Mouse (Mus musculus): ENCODE results near the gene Cyp27b1. TPM values are rescaled to one million over a fixed set of nuclear protein-coding genes. Genes with fewer than 3 reads are reported as not detected.
"Not testable (repeated sequence)": the region's sequence is repeated elsewhere in the genome, so short reads cannot be mapped to it uniquely, and the experiment has no call there.

The Cyp27b1 gene
- polyA plus RNA-seq, 1 experiment = 0.50 TPM

- no peak for DNase-seq (ENCODE audit: low spot score)
These were observed 21.5 kb downstream of the Cyp27b1 start for GRCm38 (mm10) chr10:127069281-127070189.

- peak; percentile 65 for DNase-seq (ENCODE audit: low spot score)
These were observed 22.4 kb downstream of the Cyp27b1 start, which contains the start of gene Tspan31 for GRCm38 (mm10) chr10:127070190-127071121. TSS of gene Tspan31 (minus strand) at chr10:127070264.

GRCm38 (mm10) chr10:127071203-127071602, 23.2 kb downstream of the Cyp27b1 start:
- DNase-seq (ENCODE audit: low spot score) = no peak

GRCm38 (mm10) chr10:127072270-127072669, 24.2 kb downstream of the Cyp27b1 start:
- not testable (repeated sequence) for DNase-seq (ENCODE audit: low spot score)

- not testable (repeated sequence) for DNase-seq (ENCODE audit: low spot score)
These were observed 24.9 kb downstream of the Cyp27b1 start for GRCm38 (mm10) chr10:127072969-127073368.

GRCm38 (mm10) chr10:127073981-127074380, 25.9 kb downstream of the Cyp27b1 start:
- no peak for DNase-seq (ENCODE audit: low spot score)

GRCm38 (mm10) chr10:127075080-127075479, 27.0 kb downstream of the Cyp27b1 start, which contains the start of gene Agap2:
TSS of gene Agap2 (plus strand) at chr10:127075284.
- no peak for DNase-seq (ENCODE audit: low spot score)

GRCm38 (mm10) chr10:127075651-127076050, 27.6 kb downstream of the Cyp27b1 start:
- DNase-seq (ENCODE audit: low spot score) = no peak

GRCm38 (mm10) chr10:127076082-127076481, 28.0 kb downstream of the Cyp27b1 start:
- DNase-seq (ENCODE audit: low spot score) = no peak

- no peak for DNase-seq (ENCODE audit: low spot score)
These were observed 29.5 kb downstream of the Cyp27b1 start for GRCm38 (mm10) chr10:127077515-127077914.

- DNase-seq (ENCODE audit: low spot score) = no peak
These were observed 30.1 kb downstream of the Cyp27b1 start for GRCm38 (mm10) chr10:127078001-127078676.

- no peak for DNase-seq (ENCODE audit: low spot score)
These were observed 30.9 kb downstream of the Cyp27b1 start for GRCm38 (mm10) chr10:127078677-127079575.

GRCm38 (mm10) chr10:127079665-127080391, 31.8 kb downstream of the Cyp27b1 start:
- DNase-seq (ENCODE audit: low spot score) = no peak

GRCm38 (mm10) chr10:127080901-127081780, 33.1 kb downstream of the Cyp27b1 start:
- DNase-seq (ENCODE audit: low spot score) = no peak

- no peak for DNase-seq (ENCODE audit: low spot score)
These were observed 34.1 kb downstream of the Cyp27b1 start for GRCm38 (mm10) chr10:127081996-127082620.

- peak; percentile 19 for DNase-seq (ENCODE audit: low spot score)
These were observed 35.4 kb downstream of the Cyp27b1 start for GRCm38 (mm10) chr10:127083292-127083914.

- DNase-seq (ENCODE audit: low spot score) = no peak
These were observed 35.9 kb downstream of the Cyp27b1 start for GRCm38 (mm10) chr10:127083915-127084306.

- DNase-seq (ENCODE audit: low spot score) = no peak
These were observed 37.0 kb downstream of the Cyp27b1 start for GRCm38 (mm10) chr10:127085052-127085451.

All from urinary bladder, adult 2 months (tissue).